Mouse (Mus musculus) C2C12 (cell line): ENCODE data around the gene Zfhx3.

ENCODE experiments used
- CEBPB ChIP-seq: IDR thresholded peaks from one replicate; pipeline ENCODE4 v1.6.1; 2011; ENCODE audit warnings: low read depth, mild to moderate bottlenecking, control low read depth, moderate library complexity
- CTCF ChIP-seq: IDR thresholded peaks from one replicate; pipeline ENCODE4 v1.5.1; 2011; ENCODE audit not compliant: control insufficient read depth, insufficient read depth, insufficient read length
- MAX ChIP-seq: IDR thresholded peaks from one replicate; pipeline ENCODE4 v1.6.1; 2011; ENCODE audit warnings: mild to moderate bottlenecking, control low read depth
- MYOD1 ChIP-seq: IDR thresholded peaks from one replicate; pipeline ENCODE4 v1.6.1; 2011; ENCODE audit warnings: low read depth; ENCODE audit not compliant: control insufficient read depth, insufficient read length
- MYOG ChIP-seq: IDR thresholded peaks from one replicate; pipeline ENCODE4 v1.6.1; 2011; ENCODE audit not compliant: control insufficient read depth, insufficient read length; ENCODE audit errors: extremely low read depth
- USF1 ChIP-seq: IDR thresholded peaks from one replicate; pipeline ENCODE4 v1.6.1; 2011; ENCODE audit warnings: low read depth, mild to moderate bottlenecking, control low read depth, moderate library complexity

DNA sequence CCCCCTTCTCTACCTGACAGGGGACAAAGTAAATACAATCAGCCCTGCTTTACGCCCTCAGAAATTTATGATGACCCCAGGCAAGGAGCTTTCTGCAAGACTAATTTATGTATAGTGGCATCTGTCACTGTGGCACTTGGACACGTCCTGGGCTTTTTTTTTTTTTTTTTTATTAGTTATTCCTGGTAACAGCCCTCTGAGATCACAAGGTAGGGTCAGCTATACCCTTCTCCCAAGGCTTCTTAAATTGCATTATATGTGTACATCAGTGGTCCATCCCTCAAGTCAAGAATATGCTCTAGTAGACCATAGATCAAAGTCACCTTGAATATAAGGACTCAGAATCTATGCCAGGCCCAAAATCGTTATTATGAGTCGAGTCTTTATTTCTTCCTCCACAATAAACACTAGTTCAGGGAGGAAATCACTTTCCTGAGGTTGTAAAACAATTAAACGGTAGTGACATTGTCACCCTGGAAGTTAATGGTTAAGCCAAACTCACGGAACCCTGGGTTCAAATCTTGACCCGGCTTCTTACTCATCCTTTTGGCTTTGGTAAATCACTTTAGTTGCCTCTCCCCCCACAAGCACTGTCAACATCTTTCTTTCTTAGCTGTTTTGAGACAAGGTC is 621.6 kb downstream of the Zfhx3 start:
- TF ChIP-seq CTCF: no peak
- no peak for TF ChIP-seq MAX
- no peak for TF ChIP-seq MYOD1
- TF ChIP-seq USF1: no peak
- no peak for TF ChIP-seq CEBPB
- no peak for TF ChIP-seq MYOG
